Mouse (Mus musculus) myocyte (in vitro differentiated cells): ENCODE measurements around the gene Bbs7.

Experiments
- MAX ChIP-seq: IDR thresholded peaks from one replicate; pipeline ENCODE4 v1.6.1; 2011; ENCODE audit warnings: low read depth, mild to moderate bottlenecking, control low read depth
- MYOG ChIP-seq, 3 experiments: IDR thresholded peaks; one replicate each; pipeline ENCODE4 v1.6.1; 2011; ENCODE audit warnings: control low read depth in 2 of 3, low read depth in 2 of 3, mild to moderate bottlenecking in 2 of 3; ENCODE audit not compliant: insufficient read length in 2 of 3, control insufficient read depth in 1 of 3, insufficient read depth in 1 of 3
- POLR2A ChIP-seq: IDR thresholded peaks from one replicate; pipeline ENCODE4 v1.6.1; 2011; ENCODE audit warnings: low read depth, mild to moderate bottlenecking, control low read depth, moderate library complexity; ENCODE audit not compliant: insufficient read length
- POLR2AphosphoS2 ChIP-seq: IDR thresholded peaks from one replicate; pipeline ENCODE4 v1.6.1; 2011; ENCODE audit warnings: low read depth, control low read depth; ENCODE audit not compliant: insufficient read length
- REST ChIP-seq: IDR thresholded peaks from one replicate; pipeline ENCODE4 v1.6.1; 2011; ENCODE audit warnings: mild to moderate bottlenecking, control low read depth, moderate library complexity; ENCODE audit not compliant: insufficient read depth, insufficient read length
- SRF ChIP-seq: IDR thresholded peaks from one replicate; pipeline ENCODE4 v1.6.1; 2011; ENCODE audit warnings: low read depth; ENCODE audit not compliant: control insufficient read depth, insufficient read length
- USF1 ChIP-seq: IDR thresholded peaks from one replicate; pipeline ENCODE4 v1.6.1; 2011; ENCODE audit warnings: low read depth, mild to moderate bottlenecking, control low read depth, moderate library complexity

DNA sequence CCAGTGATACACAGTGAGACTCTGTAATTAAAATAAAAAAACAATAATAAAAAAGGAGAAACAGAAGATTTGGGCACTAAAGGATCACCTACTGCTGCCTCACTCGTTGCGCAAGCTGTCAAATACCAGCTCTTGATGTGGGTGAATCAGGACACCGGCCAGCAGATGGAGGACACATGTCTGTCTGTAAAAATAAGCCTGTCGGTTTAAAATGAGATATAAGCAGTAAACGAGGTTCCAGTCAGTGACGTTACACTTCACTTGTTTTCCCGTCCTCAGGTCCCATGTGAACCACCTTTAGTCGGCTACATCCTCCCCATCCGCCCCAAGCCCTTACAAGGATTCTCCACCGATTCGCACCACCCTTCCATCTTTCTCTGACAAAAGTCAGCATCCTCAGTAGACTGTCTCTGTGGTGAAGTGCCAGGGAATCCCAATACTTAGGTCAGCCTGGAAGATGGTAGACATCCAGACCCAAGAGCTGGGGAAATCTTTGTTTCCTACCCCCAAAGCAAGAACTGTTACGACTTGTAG is 61.4 kb downstream of the Bbs7 start:
- TF ChIP-seq REST (no peak), POLR2A (no peak), SRF (no peak), MAX (no peak), MYOG (IDR thresholded peaks at IDR 0.05; ENCODE audit: control insufficient read depth in 1 of 3, insufficient read depth in 1 of 3, insufficient read length in 2 of 3, low read depth in 2 of 3) (no peak), USF1 (no peak), POLR2AphosphoS2 (no peak)
